Mouse (Mus musculus): ENCODE results near the gene Tnfsf9. TPM values are rescaled to one million over a fixed set of nuclear protein-coding genes. Genes with fewer than 3 reads are reported as not detected.

Tnfsf9 gene
- 6.1 and 9.5 TPM in 2 replicates for polyA plus RNA-seq (2012)

DNA sequence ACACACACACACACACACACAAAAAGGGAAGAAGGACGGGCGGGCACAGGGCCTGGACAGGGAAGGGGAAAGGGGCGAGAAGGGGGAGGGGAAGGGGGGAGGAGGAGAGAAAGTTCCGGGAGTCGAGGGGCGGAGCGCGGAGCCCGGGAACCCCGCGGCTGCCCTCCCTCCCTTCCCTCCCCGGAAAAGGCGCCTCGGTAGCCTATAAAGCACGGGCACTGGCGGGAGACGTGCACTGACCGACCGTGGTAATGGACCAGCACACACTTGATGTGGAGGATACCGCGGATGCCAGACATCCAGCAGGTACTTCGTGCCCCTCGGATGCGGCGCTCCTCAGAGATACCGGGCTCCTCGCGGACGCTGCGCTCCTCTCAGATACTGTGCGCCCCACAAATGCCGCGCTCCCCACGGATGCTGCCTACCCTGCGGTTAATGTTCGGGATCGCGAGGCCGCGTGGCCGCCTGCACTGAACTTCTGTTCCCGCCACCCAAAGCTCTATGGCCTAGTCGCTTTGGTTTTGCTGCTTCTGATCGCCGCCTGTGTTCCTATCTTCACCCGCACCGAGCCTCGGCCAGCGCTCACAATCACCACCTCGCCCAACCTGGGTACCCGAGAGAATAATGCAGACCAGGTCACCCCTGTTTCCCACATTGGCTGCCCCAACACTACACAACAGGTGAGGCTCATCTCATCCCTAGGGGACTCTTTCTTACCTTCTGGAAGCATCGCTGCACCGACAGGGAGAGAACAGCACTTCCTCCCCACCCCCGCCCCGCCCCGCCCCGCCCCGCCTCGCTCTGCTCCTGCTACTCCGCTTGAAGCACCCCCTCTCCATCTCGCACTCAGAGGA, at the start of gene Tnfsf9:
Gene Tnfsf9, plus strand, starts transcription at position 145 of the 854 bp plus-strand sequence.

GRCm38 (mm10) chr17:57058891-57059485, 46.1 kb upstream of the Tnfsf9 start, which contains the start of gene Crb3:
Crb3 (plus strand) TSS chr17:57059105.

GRCm38 (mm10) chr17:57059486-57059977, 45.6 kb upstream of the Tnfsf9 start, which contains the start of gene Slc25a23:
Slc25a23 (minus strand) TSS chr17:57059863.

DNA sequence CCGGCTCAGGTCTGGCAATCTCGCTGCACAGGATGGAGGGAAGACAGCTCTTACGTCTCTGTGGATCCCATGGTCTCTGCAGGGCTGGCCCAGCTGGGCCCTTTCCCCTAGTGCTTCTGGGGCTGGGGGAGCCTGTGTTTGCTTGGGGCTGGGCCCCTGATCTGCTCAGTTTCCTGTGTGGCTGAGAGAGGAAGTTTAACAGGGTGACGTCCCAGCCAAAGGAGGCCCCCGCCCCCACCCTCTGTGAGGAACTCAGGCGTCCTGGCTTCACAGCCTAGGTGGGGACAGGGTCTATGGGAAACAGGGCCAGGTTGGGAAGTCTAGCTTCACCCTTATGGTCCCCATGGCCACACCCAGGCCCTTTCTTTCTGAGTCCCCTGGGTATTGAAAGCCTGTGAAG, 26.8 kb upstream of the Tnfsf9 start, which contains the start of gene Dennd1c:
Gene Dennd1c, minus strand, starts transcription at position 179 of the 400 bp plus-strand sequence.

DNA sequence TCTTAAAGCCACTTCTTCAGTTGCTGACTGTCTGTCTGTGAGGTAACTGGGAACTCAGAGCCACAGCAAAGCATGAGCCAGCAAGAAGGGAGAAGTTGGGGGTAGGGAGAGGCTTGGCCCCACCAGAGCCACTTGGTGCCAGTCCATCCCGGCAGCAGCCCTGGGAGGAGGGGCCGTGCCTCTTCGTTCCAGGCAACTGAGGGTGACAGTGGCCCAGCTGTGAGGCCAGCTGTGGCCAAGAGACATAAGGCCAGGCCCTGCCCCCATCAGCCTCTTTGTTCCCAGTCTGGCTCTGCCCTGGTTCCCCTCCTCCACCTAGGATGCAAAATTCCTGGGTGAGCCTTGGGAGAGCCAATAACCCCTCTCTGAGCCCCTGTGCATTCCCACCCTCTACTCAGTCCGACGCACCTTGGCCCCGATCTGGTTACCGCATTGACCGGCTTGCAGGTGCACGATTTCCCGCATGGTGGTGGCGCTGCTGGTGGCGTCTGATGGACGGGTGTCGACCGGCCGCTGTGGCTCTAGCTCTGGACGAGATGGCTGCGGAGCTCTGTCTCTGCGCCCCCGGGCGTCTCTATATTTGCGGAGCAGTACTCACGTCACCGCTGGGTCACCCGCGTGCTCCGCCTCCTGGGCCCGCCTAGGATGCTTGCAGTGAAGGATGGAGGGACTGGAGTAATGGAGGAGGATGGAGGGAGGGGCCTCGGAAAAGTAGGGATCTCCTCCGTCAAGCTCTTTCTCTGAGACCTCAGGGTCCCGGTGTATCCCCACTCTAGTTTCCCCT, 17.9 kb upstream of the Tnfsf9 start, which contains the start of gene Tubb4a:
Gene Tubb4a, minus strand, starts transcription at position 734 of the 784 bp plus-strand sequence.

GRCm38 (mm10) chr17:57148994-57149803, 44.1 kb downstream of the Tnfsf9 start, which contains the start of gene Cd70:
Cd70 (minus strand) TSS chr17:57149777.

Other genes starting within 250 kb of the Tnfsf9 start
- not detected in 2 replicates for gene Acsbg2, start 230.9 kb upstream of the Tnfsf9 start, polyA plus RNA-seq (2012)
- gene 1700061G19Rik, start 229.8 kb upstream of the Tnfsf9 start, polyA plus RNA-seq (2012) = 0.03 TPM in 1 of 2 replicates, not detected in the other
- 161 and 162 TPM in 2 replicates for gene Mllt1, start 169.9 kb upstream of the Tnfsf9 start, polyA plus RNA-seq (2012)
- 0.05 TPM in 1 of 2 replicates, not detected in the other for gene Acer1, start 123.2 kb upstream of the Tnfsf9 start, polyA plus RNA-seq (2012)
- 188 and 191 TPM in 2 replicates for gene Clpp, start 115.0 kb upstream of the Tnfsf9 start, polyA plus RNA-seq (2012)
- gene Alkbh7, start 108.0 kb upstream of the Tnfsf9 start, polyA plus RNA-seq (2012) = 39.5 and 41.4 TPM in 2 replicates
- 0.53 and 0.57 TPM in 2 replicates for gene Pspn, start 105.3 kb upstream of the Tnfsf9 start, polyA plus RNA-seq (2012)
- gene Gtf2f1, start 94.0 kb upstream of the Tnfsf9 start, polyA plus RNA-seq (2012) = 163 and 222 TPM in 2 replicates
- 0.05 TPM in 1 of 2 replicates, not detected in the other for gene Gm17949, start 93.9 kb upstream of the Tnfsf9 start, polyA plus RNA-seq (2012)
- 284 and 303 TPM in 2 replicates for gene Khsrp, start 73.8 kb upstream of the Tnfsf9 start, polyA plus RNA-seq (2012)
- gene Slc25a41, start 63.7 kb upstream of the Tnfsf9 start, polyA plus RNA-seq (2012) = not detected in 2 replicates
- 0.50 and 0.56 TPM in 2 replicates for gene Crb3, start 46.2 kb upstream of the Tnfsf9 start, polyA plus RNA-seq (2012)
- gene Slc25a23, start 45.5 kb upstream of the Tnfsf9 start, polyA plus RNA-seq (2012) = 19.3 and 25.8 TPM in 2 replicates
- gene Dennd1c, start 26.8 kb upstream of the Tnfsf9 start, polyA plus RNA-seq (2012) = 26.9 and 27.3 TPM in 2 replicates
- 0.17 and 0.61 TPM in 2 replicates for gene Tubb4a, start 17.5 kb upstream of the Tnfsf9 start, polyA plus RNA-seq (2012)
- 0.13 and 0.18 TPM in 2 replicates for gene Cd70, start 44.5 kb downstream of the Tnfsf9 start, polyA plus RNA-seq (2012)
- 3.9 and 5.0 TPM in 2 replicates for gene Tnfsf14, start 88.9 kb downstream of the Tnfsf9 start, polyA plus RNA-seq (2012)
- 55.0 and 62.5 TPM in 2 replicates for gene C3, start 122.8 kb downstream of the Tnfsf9 start, polyA plus RNA-seq (2012)
- 34.4 and 35.6 TPM in 2 replicates for gene Gpr108, start 143.1 kb downstream of the Tnfsf9 start, polyA plus RNA-seq (2012)
- 23.5 and 31.9 TPM in 2 replicates for gene Trip10, start 144.1 kb downstream of the Tnfsf9 start, polyA plus RNA-seq (2012)
- 79.1 and 90.5 TPM in 2 replicates for gene Vav1, start 173.8 kb downstream of the Tnfsf9 start, polyA plus RNA-seq (2012)